8 mouse cellular contexts compared by ENCODE assay signal in the genomic region with DNA sequence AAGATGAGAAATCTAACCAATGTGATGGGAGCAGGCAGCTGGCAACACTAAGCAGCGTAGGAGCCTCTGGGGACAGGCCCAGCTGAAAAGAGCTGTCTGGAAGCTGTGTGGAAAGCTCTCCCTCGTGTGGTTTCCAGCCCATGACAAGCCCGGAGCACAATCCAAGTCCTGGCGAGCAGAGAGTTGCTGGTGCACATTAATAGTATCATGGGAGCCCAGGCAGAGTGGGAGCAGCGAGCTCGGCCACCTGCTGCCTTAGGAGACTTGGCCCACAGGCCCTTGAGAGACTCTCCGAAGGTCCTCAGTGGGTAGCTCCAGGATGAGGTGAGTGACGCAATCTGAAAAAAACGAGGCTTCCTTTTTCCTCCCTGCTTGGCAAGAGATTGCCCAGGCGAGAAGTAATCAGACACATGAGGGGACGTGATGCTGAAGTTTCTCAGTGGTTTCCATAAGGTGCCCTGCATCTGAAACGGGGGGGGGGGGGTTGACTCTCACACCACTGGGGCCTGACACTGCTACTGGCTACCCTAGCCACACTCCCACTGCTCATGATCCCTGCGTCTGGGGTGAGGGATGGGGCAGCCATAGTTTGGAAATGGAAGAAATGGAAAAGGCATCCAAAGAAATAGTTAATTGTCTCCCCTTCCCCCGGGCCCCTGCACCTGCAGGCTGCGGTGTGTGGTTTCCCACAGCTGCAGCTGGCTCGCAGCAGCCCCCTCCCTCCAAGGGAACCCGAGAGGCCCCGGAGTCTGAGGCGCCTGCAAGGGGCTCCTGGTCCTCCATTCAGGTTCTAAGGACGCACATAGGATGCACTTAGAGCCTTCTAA. TPM values are rescaled to one million over a fixed set of nuclear protein-coding genes. Genes with fewer than 3 reads are reported as not detected.
DNase-seq lines count a peak whose midpoint lies in the region; ATAC-seq and TF ChIP-seq lines count a peak whose summit lies in the region.

No protein-coding gene starts in this region.

- peak overlapping the region; percentile 6; the same call in 1 of the 2 replicates for H3K4me2 ChIP-seq in liver, postnatal 0 days (ENCODE audit: low read depth, low read length)
- H3K4me2 ChIP-seq in liver, embryonic 12.5 days = no peak overlapping the region

- ATAC-seq in liver, postnatal 0 days = peak; percentile 53; the same call in 1 of the 2 replicates
- ATAC-seq in liver, embryonic 12.5 days = no peak
- peak; percentile 82 for ATAC-seq in common myeloid progenitor, adult 5-6 weeks (replicated peaks; ENCODE audit: low read depth, poor library complexity, severe bottlenecking)
- ATAC-seq in megakaryocyte progenitor cell, adult 5-6 weeks (replicated peaks; ENCODE audit: poor library complexity) = peak; percentile 83
- ATAC-seq in megakaryocyte-erythroid progenitor cell, adult 5-6 weeks (replicated peaks; ENCODE audit: low FRiP score, low TSS enrichment, poor library complexity, severe bottlenecking) = no peak
- ATAC-seq in cerebellum, adult (ENCODE audit: insufficient number of reproducible peaks, low FRiP score, low TSS enrichment) = no peak

- H3K4me3 ChIP-seq in liver, postnatal 0 days (ENCODE audit: low read depth, low read length) = no peak overlapping the region
- no peak overlapping the region for H3K4me3 ChIP-seq in liver, embryonic 12.5 days
- H3K4me3 ChIP-seq in heart, embryonic 10.5 days = no peak overlapping the region

- no peaks in the 10 kb centered on the region for H3K27me3 ChIP-seq in liver, postnatal 0 days (ENCODE audit: insufficient read depth, low read length)
- 0 out of 2 replicates have a peak, but pooled peaks cover 3% of the 10 kb centered on the region for H3K27me3 ChIP-seq in liver, embryonic 12.5 days (replicated peaks)
- H3K27me3 ChIP-seq in heart, embryonic 10.5 days (ENCODE audit: insufficient read depth, poor library complexity, severe bottlenecking) = no peaks in the 10 kb centered on the region; the same call in 1 of the 2 replicates

- peak; percentile 45 for DNase-seq in liver, postnatal 0 days
- DNase-seq in heart, embryonic 10.5 days (ENCODE audit: low spot score) = no peak
- DNase-seq in cerebellum, postnatal 4 days (ENCODE audit: low spot score in 2 of 2) = no peak

- 28% methylated on average over 20 of the region's 20 CpGs for WGBS in liver, postnatal 0 days (ENCODE audit: insufficient replicate concordance)
- WGBS in liver, embryonic 12.5 days (ENCODE audit: insufficient replicate concordance) = 23% methylated on average over 20 of the region's 20 CpGs
- 50% methylated on average over 20 of the region's 20 CpGs for WGBS in heart, embryonic 10.5 days

- peak overlapping the region; percentile 51; the same call in 1 of the 2 replicates for H3K27ac ChIP-seq in liver, postnatal 0 days (ENCODE audit: low read depth)
- H3K27ac ChIP-seq in liver, embryonic 12.5 days = no peak overlapping the region
- peak overlapping the region; percentile 59 for H3K27ac ChIP-seq in heart, embryonic 10.5 days

- no peaks in the 10 kb centered on the region for H3K36me3 ChIP-seq in liver, postnatal 0 days (replicated peaks; ENCODE audit: insufficient read depth, low read length)
- H3K36me3 ChIP-seq in liver, embryonic 12.5 days = no peaks in the 10 kb centered on the region
- no peaks in the 10 kb centered on the region for H3K36me3 ChIP-seq in heart, embryonic 10.5 days

- no peaks in the 10 kb centered on the region for H3K4me1 ChIP-seq in liver, postnatal 0 days (ENCODE audit: insufficient read depth)
- no peaks in the 10 kb centered on the region for H3K4me1 ChIP-seq in liver, embryonic 12.5 days
- peaks cover 11% of the 10 kb centered on the region for H3K4me1 ChIP-seq in heart, embryonic 10.5 days

- TF ChIP-seq EP300 in liver, postnatal 0 days (IDR thresholded peaks at IDR 0.05; ENCODE audit: low read depth) = no peak

- H3K9ac ChIP-seq in liver, postnatal 0 days (replicated peaks) = no peak overlapping the region
- no peak overlapping the region for H3K9ac ChIP-seq in liver, embryonic 12.5 days

- H3K9me3 ChIP-seq in liver, postnatal 0 days (ENCODE audit: low read length) = no peaks in the 10 kb centered on the region
- no peaks in the 10 kb centered on the region for H3K9me3 ChIP-seq in liver, embryonic 12.5 days (replicated peaks)
- no peaks in the 10 kb centered on the region for H3K9me3 ChIP-seq in heart, embryonic 10.5 days

- no peak for TF ChIP-seq CTCF in liver, postnatal 0 days (IDR thresholded peaks at IDR 0.05; ENCODE audit: low read depth)

RNA-seq across cellular contexts. Expression of a gene that starts 19.8 kb away (rescaled TPM):
- 101 and 107 TPM in 2 replicates for polyA plus RNA-seq in liver, postnatal 0 days (2015; fragmentation: Nextera tagmentation; extraction: Ambion mirVana)
- 130 TPM in 2 replicates for polyA plus RNA-seq in liver, embryonic 12.5 days (2016; fragmentation: Nextera tagmentation; extraction: Ambion mirVana)
- total RNA-seq in common myeloid progenitor, adult 5-6 weeks (2017) = 172 and 192 TPM in 2 replicates
- 209 and 232 TPM in 2 replicates for polyA plus RNA-seq in heart, embryonic 10.5 days (2016; fragmentation: Nextera tagmentation; extraction: Ambion mirVana)
- total RNA-seq in megakaryocyte progenitor cell, adult 5-6 weeks (2015) = 166 and 168 TPM in 2 replicates
- total RNA-seq in megakaryocyte progenitor cell, adult 5-6 weeks (2017) = 203 and 225 TPM in 2 replicates
- 137 and 155 TPM in 2 replicates for total RNA-seq in megakaryocyte-erythroid progenitor cell, adult 5-6 weeks (2014; fragmentation: Nextera tagmentation)
- total RNA-seq in megakaryocyte-erythroid progenitor cell, adult 5-6 weeks (2017) = 129 and 225 TPM in 2 replicates

RNA-seq across cellular contexts. Expression of a gene that starts 50.1 kb away (rescaled TPM):
- polyA plus RNA-seq in liver, postnatal 0 days (2015; fragmentation: Nextera tagmentation; extraction: Ambion mirVana) = 1.3 TPM in 2 replicates
- polyA plus RNA-seq in liver, embryonic 12.5 days (2016; fragmentation: Nextera tagmentation; extraction: Ambion mirVana) = 0.62 and 0.83 TPM in 2 replicates
- total RNA-seq in common myeloid progenitor, adult 5-6 weeks (2017) = 0.37 and 0.44 TPM in 2 replicates
- polyA plus RNA-seq in heart, embryonic 10.5 days (2016; fragmentation: Nextera tagmentation; extraction: Ambion mirVana) = 2.5 and 3.7 TPM in 2 replicates
- total RNA-seq in megakaryocyte progenitor cell, adult 5-6 weeks (2015) = 0.20 and 0.56 TPM in 2 replicates
- 0.51 and 0.71 TPM in 2 replicates for total RNA-seq in megakaryocyte progenitor cell, adult 5-6 weeks (2017)
- 1.2 TPM in 1 of 2 replicates, not detected in the other for total RNA-seq in megakaryocyte-erythroid progenitor cell, adult 5-6 weeks (2014; fragmentation: Nextera tagmentation)
- total RNA-seq in megakaryocyte-erythroid progenitor cell, adult 5-6 weeks (2017) = 1.3 and 2.1 TPM in 2 replicates

Comparison
In these comparisons a context has a peak if more than half of its experiments do, and no peak if none do; other contexts are left out.
1. ATAC-seq: peak in liver, postnatal 0 days (single experiment), common myeloid progenitor, adult 5-6 weeks (single experiment) and megakaryocyte progenitor cell, adult 5-6 weeks (single experiment); none in liver, embryonic 12.5 days (single experiment), megakaryocyte-erythroid progenitor cell, adult 5-6 weeks (single experiment) and cerebellum, adult (single experiment).